Mouse (Mus musculus): ENCODE data around the gene Sprr2k. TPM values are rescaled to one million over a fixed set of nuclear protein-coding genes. Genes with fewer than 3 reads are reported as not detected.
A peak's percentile ranks its signal among the peaks of the same experiment; 100 is the strongest.

The Sprr2k gene
- total RNA-seq, 1 experiment = 1.7 TPM

- no peaks in the 10 kb centered on the region for H3K4me1 ChIP-seq (ENCODE audit: control insufficient read depth in 2 of 2, insufficient read depth in 2 of 2, low read length in 2 of 2, poor library complexity in 1 of 2)
- H3K9ac ChIP-seq (ENCODE audit: insufficient read depth, low read depth, low read length, poor library complexity, severe bottlenecking) = no peak within 1 kb of the TSS
- peak within 1 kb of the TSS in 1 of 2 experiments; percentile 21; a peak in 1 of 4 replicates for H3K4me3 ChIP-seq (ENCODE audit: insufficient read depth in 1 of 2, low read depth in 1 of 2, low read length in 2 of 2, poor library complexity in 1 of 2, severe bottlenecking in 1 of 2)
- in situ Hi-C loops (cut with MboI; ENCODE audit: low sequenced_read_pairs in 2 of 2, unreplicated experiment in 2 of 2) = no loop called here
- H3K27ac ChIP-seq (ENCODE audit: insufficient read depth, low read depth, low read length, poor library complexity, severe bottlenecking) = no peak within 1 kb of the TSS
- DNase-seq (ENCODE audit: low read depth, low spot score) = no peak
- H3K36me3 ChIP-seq (ENCODE audit: control insufficient read depth, insufficient read depth, low read length, poor library complexity, severe bottlenecking) = no peaks in the 10 kb centered on the region
- no peaks in the 10 kb centered on the region for H3K9me3 ChIP-seq (ENCODE audit: control insufficient read depth, insufficient read depth, low read depth, low read length)
- TF ChIP-seq CHD2 (IDR thresholded peaks at IDR 0.05; ENCODE audit: low read depth, low read length) (no peak), MAFK (IDR thresholded peaks at IDR 0.05; ENCODE audit: insufficient read depth, low read depth, low read length) (no peak), ZNF384 (IDR thresholded peaks at IDR 0.05; ENCODE audit: low read depth, low read length) (no peak), HCFC1 (IDR thresholded peaks at IDR 0.05; ENCODE audit: borderline replicate concordance, insufficient read depth, low read length) (no peak), ZC3H11A (IDR thresholded peaks at IDR 0.05; ENCODE audit: borderline replicate concordance, low read depth, low read length) (no peak)
Measured at GRCm38 (mm10) chr3:92429323-92429722, 3.1 kb upstream of the Sprr2k start, which contains the start of gene Gm9774. Gene Gm9774 (minus strand): TSS chr3:92429423.

- TF ChIP-seq MAFK (IDR thresholded peaks at IDR 0.05; ENCODE audit: insufficient read depth, low read depth, low read length) (no peak), ZNF384 (IDR thresholded peaks at IDR 0.05; ENCODE audit: low read depth, low read length) (no peak), HCFC1 (IDR thresholded peaks at IDR 0.05; ENCODE audit: borderline replicate concordance, insufficient read depth, low read length) (no peak), ZC3H11A (IDR thresholded peaks at IDR 0.05; ENCODE audit: borderline replicate concordance, low read depth, low read length) (no peak), CHD2 (IDR thresholded peaks at IDR 0.05; ENCODE audit: low read depth, low read length) (no peak)
- Histone ChIP-seq H3K4me1 (ENCODE audit: control insufficient read depth in 2 of 2, insufficient read depth in 2 of 2, low read length in 2 of 2, poor library complexity in 1 of 2) (no peaks in the 10 kb centered on the region), H3K9me3 (ENCODE audit: control insufficient read depth, insufficient read depth, low read depth, low read length) (no peaks in the 10 kb centered on the region), H3K36me3 (ENCODE audit: control insufficient read depth, insufficient read depth, low read length, poor library complexity, severe bottlenecking) (no peaks in the 10 kb centered on the region), H3K9ac (ENCODE audit: insufficient read depth, low read depth, low read length, poor library complexity, severe bottlenecking) (no peak within 1 kb of the TSS), H3K27ac (ENCODE audit: insufficient read depth, low read depth, low read length, poor library complexity, severe bottlenecking) (no peak within 1 kb of the TSS), H3K4me3 (ENCODE audit: insufficient read depth in 1 of 2, low read depth in 1 of 2, low read length in 2 of 2, poor library complexity in 1 of 2, severe bottlenecking in 1 of 2) (no peak within 1 kb of the TSS)
- no peak for DNase-seq (ENCODE audit: low read depth, low spot score)
- in situ Hi-C loops (cut with MboI; ENCODE audit: low sequenced_read_pairs in 2 of 2, unreplicated experiment in 2 of 2) = no loop called here
Measured at GRCm38 (mm10) chr3:92438689-92439088, 6.3 kb downstream of the Sprr2k start, which contains the start of gene Sprr1b. Gene Sprr1b (minus strand): TSS chr3:92438789.

GRCm38 (mm10) chr3:92440177-92440576, 7.8 kb downstream of the Sprr2k start:
- H3K9ac ChIP-seq (ENCODE audit: insufficient read depth, low read depth, low read length, poor library complexity, severe bottlenecking) = no peak overlapping the region
- no peak overlapping the region for H3K4me3 ChIP-seq (ENCODE audit: insufficient read depth in 1 of 2, low read depth in 1 of 2, low read length in 2 of 2, poor library complexity in 1 of 2, severe bottlenecking in 1 of 2)
- DNase-seq (ENCODE audit: low read depth, low spot score) = no peak
- H3K4me1 ChIP-seq (ENCODE audit: control insufficient read depth in 2 of 2, insufficient read depth in 2 of 2, low read length in 2 of 2, poor library complexity in 1 of 2) = no peaks in the 10 kb centered on the region
- no peak overlapping the region for H3K27ac ChIP-seq (ENCODE audit: insufficient read depth, low read depth, low read length, poor library complexity, severe bottlenecking)
- in situ Hi-C loops (cut with MboI; ENCODE audit: low sequenced_read_pairs in 2 of 2, unreplicated experiment in 2 of 2) = no loop called here
- H3K9me3 ChIP-seq (ENCODE audit: control insufficient read depth, insufficient read depth, low read depth, low read length) = no peaks in the 10 kb centered on the region
- H3K36me3 ChIP-seq (ENCODE audit: control insufficient read depth, insufficient read depth, low read length, poor library complexity, severe bottlenecking) = no peaks in the 10 kb centered on the region
- TF ChIP-seq HCFC1 (IDR thresholded peaks at IDR 0.05; ENCODE audit: borderline replicate concordance, insufficient read depth, low read length) (no peak), MAFK (IDR thresholded peaks at IDR 0.05; ENCODE audit: insufficient read depth, low read depth, low read length) (no peak), CHD2 (IDR thresholded peaks at IDR 0.05; ENCODE audit: low read depth, low read length) (no peak), ZC3H11A (IDR thresholded peaks at IDR 0.05; ENCODE audit: borderline replicate concordance, low read depth, low read length) (no peak), ZNF384 (IDR thresholded peaks at IDR 0.05; ENCODE audit: low read depth, low read length) (no peak)

- DNase-seq (ENCODE audit: low read depth, low spot score) = no peak
- no peaks in the 10 kb centered on the region for H3K9me3 ChIP-seq (ENCODE audit: control insufficient read depth, insufficient read depth, low read depth, low read length)
- no peak for TF ChIP-seq CHD2 (IDR thresholded peaks at IDR 0.05; ENCODE audit: low read depth, low read length)
- TF ChIP-seq HCFC1 (IDR thresholded peaks at IDR 0.05; ENCODE audit: borderline replicate concordance, insufficient read depth, low read length) = no peak
- TF ChIP-seq ZC3H11A (IDR thresholded peaks at IDR 0.05; ENCODE audit: borderline replicate concordance, low read depth, low read length) = no peak
- TF ChIP-seq ZNF384 (IDR thresholded peaks at IDR 0.05; ENCODE audit: low read depth, low read length) = no peak
- no peak for TF ChIP-seq MAFK (IDR thresholded peaks at IDR 0.05; ENCODE audit: insufficient read depth, low read depth, low read length)
- H3K9ac ChIP-seq (ENCODE audit: insufficient read depth, low read depth, low read length, poor library complexity, severe bottlenecking) = no peak overlapping the region
- in situ Hi-C loops (cut with MboI; ENCODE audit: low sequenced_read_pairs in 2 of 2, unreplicated experiment in 2 of 2) = no loop called here
- no peak overlapping the region for H3K27ac ChIP-seq (ENCODE audit: insufficient read depth, low read depth, low read length, poor library complexity, severe bottlenecking)
- H3K4me3 ChIP-seq (ENCODE audit: insufficient read depth in 1 of 2, low read depth in 1 of 2, low read length in 2 of 2, poor library complexity in 1 of 2, severe bottlenecking in 1 of 2) = no peak overlapping the region
- H3K36me3 ChIP-seq (ENCODE audit: control insufficient read depth, insufficient read depth, low read length, poor library complexity, severe bottlenecking) = no peaks in the 10 kb centered on the region
- no peaks in the 10 kb centered on the region for H3K4me1 ChIP-seq (ENCODE audit: control insufficient read depth in 2 of 2, insufficient read depth in 2 of 2, low read length in 2 of 2, poor library complexity in 1 of 2)
Measured at GRCm38 (mm10) chr3:92455151-92455550, 22.8 kb downstream of the Sprr2k start.

GRCm38 (mm10) chr3:92458620-92459019, 26.2 kb downstream of the Sprr2k start, which contains the start of gene Sprr3:
Gene Sprr3 (minus strand): TSS chr3:92458720.
- H3K36me3 ChIP-seq (ENCODE audit: control insufficient read depth, insufficient read depth, low read length, poor library complexity, severe bottlenecking) = no peaks in the 10 kb centered on the region
- no peak within 1 kb of the TSS for H3K27ac ChIP-seq (ENCODE audit: insufficient read depth, low read depth, low read length, poor library complexity, severe bottlenecking)
- no peak within 1 kb of the TSS for H3K4me3 ChIP-seq (ENCODE audit: insufficient read depth in 1 of 2, low read depth in 1 of 2, low read length in 2 of 2, poor library complexity in 1 of 2, severe bottlenecking in 1 of 2)
- H3K9ac ChIP-seq (ENCODE audit: insufficient read depth, low read depth, low read length, poor library complexity, severe bottlenecking) = no peak within 1 kb of the TSS
- H3K4me1 ChIP-seq (ENCODE audit: control insufficient read depth in 2 of 2, insufficient read depth in 2 of 2, low read length in 2 of 2, poor library complexity in 1 of 2) = no peaks in the 10 kb centered on the region
- DNase-seq (ENCODE audit: low read depth, low spot score) = no peak
- H3K9me3 ChIP-seq (ENCODE audit: control insufficient read depth, insufficient read depth, low read depth, low read length) = no peaks in the 10 kb centered on the region
- in situ Hi-C loops (cut with MboI; ENCODE audit: low sequenced_read_pairs in 2 of 2, unreplicated experiment in 2 of 2) = no loop called here
- no peak for TF ChIP-seq MAFK (IDR thresholded peaks at IDR 0.05; ENCODE audit: insufficient read depth, low read depth, low read length)
- TF ChIP-seq ZNF384 (IDR thresholded peaks at IDR 0.05; ENCODE audit: low read depth, low read length) = no peak
- TF ChIP-seq HCFC1 (IDR thresholded peaks at IDR 0.05; ENCODE audit: borderline replicate concordance, insufficient read depth, low read length) = no peak
- TF ChIP-seq ZC3H11A (IDR thresholded peaks at IDR 0.05; ENCODE audit: borderline replicate concordance, low read depth, low read length) = no peak
- TF ChIP-seq CHD2 (IDR thresholded peaks at IDR 0.05; ENCODE audit: low read depth, low read length) = no peak
